Mouse (Mus musculus) fat pad, adult 2 months (tissue): ENCODE results near the gene Cox8a.

Experiments used
- DNase-seq: peaks from one replicate; pipeline ENCODE4 v3.0.0-alpha.2; 2011; ENCODE audit warnings: low read depth, low spot score; ENCODE audit errors: extremely low read depth

The Cox8a gene

DNA sequence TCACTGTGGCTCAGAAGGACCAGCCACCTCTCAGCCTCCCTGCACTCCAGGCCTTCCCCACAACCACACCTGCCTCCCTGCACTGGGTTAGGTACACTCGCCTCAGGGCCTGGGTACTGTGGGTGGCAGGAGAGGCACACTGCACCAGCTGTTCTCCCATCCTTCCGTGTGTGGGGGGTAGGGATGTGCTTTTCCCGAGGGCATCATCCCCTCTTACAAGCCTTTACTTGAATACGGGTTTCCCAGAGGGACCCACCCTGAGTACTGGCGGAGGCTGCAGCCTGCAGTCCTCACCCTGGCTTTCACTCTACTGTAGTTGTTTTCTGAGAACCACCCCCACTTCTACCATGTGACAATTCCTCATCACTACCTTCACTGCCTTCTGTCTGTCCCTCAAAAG is 30.3 kb downstream of the Cox8a start:
- DNase-seq: no peak

DNA sequence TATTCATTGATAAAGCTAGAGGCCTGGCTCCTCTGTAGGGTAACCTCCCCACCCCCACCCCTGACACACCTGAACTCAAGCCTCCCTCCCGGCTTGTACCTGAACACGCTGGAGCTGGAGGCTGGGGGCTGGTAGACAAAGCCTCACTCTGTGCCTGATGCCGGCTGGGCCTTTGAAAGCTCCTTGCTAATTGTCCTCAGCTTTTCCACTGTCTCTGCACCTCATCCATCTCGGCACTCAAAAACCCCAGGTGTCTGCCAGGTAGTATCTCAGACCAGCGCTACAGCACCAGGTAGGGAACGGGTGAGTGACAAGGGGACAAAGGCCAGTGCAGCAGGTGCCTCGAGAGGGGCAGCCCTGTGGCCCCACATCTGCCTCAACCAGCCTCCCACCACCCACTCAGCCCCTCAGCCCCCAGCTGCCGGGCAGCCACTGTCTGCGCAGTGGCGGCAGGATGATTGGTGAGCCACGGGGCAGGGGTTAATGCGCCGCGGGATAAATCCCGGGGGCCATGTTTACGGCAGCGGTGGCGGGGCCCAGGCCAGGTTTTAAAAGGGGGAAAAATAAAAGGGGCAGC is 31.6 kb downstream of the Cox8a start:
- no peak for DNase-seq

DNA sequence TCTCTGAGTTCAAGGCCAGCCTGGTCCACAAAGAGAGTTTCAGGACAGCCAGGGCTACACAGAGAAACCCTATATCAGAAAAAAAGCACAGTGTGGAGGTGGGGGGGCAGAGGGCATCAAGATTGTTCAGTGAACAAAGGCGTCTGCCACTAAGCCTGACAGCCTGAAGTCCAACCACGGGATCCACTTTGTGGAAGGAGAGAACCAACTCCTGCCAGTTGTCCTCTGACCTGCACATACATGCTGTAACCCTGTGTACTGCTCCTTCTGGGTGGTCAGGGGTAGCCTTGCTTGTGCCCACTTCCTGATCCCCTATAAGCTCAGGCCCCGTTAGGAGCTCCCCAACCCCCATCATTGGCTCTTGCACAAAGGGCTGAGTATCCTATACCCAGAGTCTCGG is 32.4 kb downstream of the Cox8a start:
- no peak for DNase-seq

DNA sequence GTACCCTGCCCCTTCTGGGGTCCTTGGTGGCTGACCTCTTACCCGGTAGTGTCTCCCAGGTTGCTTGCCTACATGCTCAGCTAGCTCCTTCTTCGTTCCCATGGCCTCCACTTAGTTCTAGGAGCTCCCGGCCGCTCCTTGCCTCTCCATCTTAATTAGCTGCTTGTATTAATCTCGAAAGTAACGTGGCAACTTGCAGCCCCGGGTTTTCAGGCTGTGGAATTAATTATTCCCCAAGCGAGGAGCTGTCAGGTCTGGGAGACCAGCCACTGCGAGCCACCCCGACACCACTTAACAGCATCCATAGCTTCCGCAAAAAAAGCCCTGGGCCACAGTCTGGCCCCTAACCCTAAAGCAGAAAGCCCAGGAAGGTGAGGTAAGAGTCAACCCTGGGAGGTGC is 34.0 kb downstream of the Cox8a start:
- no peak for DNase-seq

DNA sequence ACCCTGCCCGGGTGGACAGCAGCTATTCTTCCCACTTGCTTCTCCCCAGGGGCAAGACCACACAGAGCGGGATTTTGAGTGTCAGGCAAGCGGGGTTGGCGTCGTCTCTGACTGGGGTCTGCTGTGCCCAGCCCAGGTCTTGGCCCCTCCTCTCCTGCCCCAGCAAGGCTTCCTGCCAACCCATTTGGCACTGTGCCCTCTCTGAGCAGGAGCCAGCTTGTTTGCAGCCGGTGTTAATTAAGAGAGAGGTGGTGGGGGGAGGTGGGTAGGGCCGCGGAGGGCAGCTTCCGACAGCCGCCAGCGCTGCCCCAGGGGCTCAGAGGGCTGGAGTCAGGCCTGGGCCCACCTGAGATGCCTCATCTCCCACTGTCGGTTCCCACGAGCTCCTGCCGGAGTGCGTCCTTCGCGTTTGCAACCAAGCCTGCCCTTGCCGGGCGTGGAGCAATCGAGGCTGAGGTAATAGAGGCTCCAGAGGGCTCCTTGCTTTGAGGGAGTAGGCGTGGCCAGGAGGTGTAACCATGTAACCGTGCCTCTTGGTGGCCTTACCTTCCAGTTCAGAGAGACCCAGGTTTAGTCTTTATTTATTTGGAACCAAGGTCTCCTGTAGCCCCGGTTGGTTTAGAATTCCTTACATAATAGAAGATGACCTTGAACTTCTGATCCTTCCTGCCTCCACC is 35.0 kb downstream of the Cox8a start:
- DNase-seq: no peak

DNA sequence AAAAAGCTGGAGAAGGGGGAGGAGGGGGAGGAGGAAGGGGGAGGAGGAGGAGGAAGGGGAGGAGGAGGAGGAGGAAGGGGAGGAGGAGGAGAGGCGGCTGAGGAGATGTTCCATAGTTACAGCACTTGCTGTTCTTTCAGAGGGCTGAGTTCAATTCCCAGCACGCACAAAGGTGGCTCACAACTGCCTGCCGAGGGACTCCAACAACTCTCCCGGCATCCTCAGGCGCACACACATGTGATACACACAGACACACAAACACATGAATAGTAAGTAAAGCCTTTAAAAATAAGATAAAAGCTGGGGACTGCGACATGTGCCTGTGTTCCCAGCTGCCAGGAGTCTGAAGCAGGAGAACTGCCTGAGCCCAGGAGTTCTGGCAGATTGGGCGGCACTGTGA is 35.9 kb downstream of the Cox8a start:
- DNase-seq: no peak

DNA sequence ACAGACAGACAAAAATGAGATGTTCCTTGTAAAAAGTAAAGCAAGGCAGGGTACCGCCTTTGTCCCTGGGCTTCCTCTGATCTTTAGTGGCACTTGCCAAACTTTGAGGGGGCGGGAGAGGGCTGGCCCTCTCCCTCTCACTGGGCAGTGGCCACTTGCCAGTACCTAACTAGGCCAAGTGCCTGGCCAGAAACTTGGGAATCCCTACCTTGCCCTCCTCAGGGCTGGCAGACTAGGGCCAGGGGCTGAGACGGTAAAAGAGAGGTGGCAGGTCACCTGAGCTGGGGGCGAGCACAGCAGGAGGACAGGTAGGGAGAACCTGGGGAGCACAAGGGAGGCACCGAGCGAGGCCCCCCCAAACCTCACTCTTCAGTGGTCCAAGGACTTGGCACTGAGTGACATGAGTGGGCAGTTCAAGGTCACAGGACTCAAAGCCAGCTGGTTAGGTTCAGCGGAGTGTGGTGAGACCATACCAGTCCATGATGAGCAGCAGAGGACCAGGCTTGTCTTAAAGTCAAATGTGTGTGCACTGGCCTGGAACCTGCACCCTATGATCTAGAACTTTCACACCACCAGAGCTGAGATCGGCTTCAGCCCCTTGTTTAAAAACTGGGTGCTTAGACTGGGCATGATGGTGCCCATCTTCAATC is 36.5 kb downstream of the Cox8a start:
- no peak for DNase-seq

DNA sequence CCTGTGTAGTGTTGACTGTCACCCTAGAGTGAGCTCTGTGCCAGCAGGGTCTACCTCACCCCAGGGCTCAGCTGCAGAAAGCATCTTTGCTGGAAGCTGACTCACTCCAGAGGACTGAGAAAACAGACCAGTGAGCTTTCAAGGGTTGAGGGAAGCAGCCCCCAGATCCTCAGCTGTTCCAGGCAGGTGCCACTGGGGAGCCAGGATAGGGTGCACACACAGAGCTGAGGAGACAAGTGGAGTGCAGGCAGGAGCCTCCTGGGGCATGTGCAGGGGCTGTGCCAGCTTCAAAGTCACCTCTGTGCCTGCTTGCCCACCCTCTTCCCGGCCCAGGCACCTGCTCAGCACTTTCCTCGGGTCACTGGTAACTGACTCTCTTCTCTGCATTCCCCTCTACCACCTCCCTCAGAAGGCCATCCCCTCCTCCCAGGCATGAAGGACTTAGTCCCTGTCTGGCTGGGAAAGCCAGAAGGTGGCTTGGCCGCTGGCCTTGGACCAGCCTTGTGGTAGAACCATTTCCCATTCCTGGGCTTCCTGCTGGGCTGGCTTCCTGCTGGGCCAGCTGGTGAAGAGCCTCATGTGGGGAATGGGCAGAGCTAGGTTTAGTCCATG is 38.5 kb downstream of the Cox8a start:
- DNase-seq: no peak

DNA sequence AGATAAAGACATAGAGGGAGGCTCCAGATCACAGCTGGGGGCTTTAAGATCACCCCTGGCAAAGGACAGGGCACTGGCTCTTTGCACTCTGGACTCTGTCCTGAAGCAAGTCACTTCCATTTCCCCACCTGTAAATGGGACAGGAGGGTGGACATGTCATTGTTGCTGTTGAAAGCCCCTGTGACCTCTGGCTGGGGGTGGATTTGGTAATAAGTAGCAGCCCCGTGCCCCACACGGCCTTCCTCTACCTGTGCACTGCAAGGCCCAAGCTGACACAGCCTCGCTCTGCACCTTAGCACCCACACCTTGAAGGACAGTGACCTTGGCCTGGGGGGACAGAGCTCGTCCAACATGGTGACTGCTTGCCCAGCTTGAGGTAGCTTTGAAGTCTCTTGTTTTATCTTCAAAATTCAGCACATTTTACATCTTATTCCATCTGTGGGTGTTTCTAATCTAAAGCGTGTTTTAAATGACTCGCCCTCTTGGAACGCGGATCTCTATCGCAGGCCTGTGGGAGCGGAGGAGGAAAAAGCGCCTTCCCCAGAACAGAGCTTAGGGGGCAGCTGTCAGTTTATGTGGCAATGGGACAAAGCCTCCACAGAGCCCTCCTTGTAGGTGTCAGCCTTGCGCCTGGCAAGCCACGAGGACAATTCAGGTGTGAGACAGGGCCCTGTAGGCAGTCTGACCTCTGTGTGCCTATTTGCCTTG is 39.5 kb downstream of the Cox8a start:
- no peak for DNase-seq

DNA sequence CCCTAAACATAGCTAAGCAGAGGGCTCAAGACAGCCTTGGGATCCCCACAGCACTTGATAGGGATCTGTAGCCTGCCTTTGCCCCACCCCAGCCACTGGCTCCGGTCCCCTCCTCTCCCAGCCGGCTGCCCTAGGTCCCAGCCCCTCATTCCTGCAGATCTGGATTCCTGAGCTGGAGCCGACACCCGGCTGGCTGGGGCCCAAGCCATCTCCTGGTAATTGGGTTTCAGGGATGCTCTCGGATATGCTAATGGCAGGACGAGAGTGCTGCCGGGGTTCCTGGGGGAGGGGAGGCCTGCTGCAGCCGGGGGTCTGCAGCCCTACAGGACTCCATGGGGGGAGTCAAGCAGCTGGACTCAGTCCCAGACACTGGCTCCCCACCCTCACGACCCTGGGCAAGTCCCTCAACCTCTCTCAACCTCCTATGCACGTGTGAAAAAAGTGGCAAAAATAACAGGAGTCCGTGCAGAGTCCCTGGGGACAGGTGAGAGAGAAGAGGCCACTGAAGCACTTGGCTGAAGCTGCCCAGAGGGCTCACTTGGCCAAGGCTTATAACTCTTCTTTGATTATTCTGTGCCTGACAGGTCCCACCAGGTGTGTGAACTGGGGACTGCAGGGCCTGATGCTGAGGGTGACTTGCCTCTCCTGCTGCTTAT is 41.2 kb downstream of the Cox8a start:
- no peak for DNase-seq

DNA sequence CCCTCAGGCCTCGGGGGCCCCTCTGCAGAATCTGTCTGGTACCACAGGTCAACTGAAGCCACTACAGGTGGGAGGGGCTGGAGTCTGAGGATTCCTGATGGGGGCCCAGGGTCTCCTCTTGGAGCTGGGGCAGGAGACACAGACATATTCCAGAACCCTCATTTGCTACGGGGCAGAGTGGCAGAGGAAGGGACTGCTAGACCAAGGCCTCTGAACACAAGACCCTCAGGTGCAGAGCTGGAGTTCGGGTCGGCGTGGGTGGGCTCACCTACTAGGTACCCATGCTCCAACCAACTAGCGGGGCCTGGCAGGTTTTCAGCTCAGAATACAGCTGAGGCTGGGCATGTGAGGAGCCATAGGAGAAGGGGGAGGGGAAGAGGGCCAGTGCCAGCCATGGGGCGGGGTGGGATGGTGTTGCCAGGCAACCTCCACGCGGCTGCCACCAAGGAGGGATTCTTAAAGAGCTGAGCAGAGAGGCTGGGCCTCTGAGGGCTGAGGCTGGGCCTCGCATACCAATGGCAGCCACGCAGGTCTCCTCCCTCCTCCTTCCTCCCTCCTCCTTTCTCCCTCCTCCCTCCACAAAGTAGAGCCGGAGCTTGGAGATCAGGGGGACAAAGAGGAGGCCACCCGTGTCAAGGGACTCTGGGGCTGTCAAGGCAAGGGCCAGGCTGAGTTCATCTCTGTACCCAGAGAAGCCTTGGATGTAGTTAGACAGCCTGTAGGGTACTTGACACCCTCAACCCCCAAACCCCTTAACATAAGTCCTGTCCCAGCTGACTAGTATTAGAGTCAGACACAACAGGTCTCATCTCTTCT is 45.2 kb downstream of the Cox8a start:
- DNase-seq: no peak

DNA sequence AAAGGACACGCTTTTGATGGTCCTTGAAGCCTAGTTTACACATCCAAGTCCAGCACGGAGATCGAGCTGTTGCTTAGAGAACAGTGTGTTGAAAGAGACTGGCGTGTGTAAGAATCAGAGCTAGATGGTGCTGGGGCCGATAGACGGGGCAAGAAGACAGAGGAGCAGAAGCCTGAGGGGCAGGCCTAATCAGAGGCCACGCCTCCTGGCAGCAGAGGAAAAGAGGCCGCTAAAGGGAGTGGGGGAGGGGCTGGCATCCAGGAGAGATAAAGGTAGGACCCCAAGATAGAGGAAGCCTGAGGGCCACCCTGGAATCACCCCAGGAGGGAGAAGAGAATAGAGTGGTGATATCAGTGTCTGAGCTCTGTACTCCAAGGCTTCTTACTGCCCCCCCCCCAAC is 46.0 kb downstream of the Cox8a start:
- DNase-seq: no peak

DNA sequence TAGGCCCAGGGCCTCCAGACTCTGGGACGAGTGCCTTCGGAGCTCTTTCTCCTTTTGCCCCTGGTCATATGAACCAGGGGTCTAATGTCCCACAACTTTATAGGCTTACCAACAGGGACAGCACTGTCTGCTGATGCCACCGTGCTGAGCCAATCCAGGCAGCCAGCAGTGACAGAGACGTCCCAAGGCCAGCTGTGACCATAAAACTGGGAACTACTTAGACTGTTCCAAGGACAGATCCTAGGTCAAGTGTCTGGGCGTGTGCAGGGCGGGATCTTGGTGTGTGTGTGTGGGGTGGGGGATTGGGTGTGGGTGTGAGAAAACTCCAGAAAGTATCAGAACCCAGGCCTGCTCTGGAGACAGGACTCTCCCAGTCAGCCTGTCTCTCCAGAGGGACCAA is 46.5 kb downstream of the Cox8a start:
- DNase-seq: no peak

DNA sequence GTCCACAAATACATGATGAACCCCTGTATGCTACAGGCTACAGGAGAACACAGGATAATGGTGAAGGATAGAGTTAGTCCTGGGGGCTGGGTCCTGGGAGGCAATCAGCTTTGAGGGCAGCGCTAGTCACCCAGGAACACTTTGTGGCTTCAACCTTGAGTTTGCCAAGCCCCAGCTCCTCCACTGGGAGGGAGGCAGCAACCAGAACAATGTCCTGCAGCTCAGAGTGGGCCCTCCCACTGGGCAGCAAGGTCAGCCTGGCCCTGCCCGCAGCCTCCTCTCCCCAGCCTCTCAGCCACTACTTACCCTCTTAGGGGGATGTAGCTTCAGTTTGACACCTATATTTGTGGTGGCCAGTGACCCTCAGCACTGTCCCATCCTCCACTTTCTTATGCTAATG is 49.0 kb downstream of the Cox8a start:
- DNase-seq: no peak

DNA sequence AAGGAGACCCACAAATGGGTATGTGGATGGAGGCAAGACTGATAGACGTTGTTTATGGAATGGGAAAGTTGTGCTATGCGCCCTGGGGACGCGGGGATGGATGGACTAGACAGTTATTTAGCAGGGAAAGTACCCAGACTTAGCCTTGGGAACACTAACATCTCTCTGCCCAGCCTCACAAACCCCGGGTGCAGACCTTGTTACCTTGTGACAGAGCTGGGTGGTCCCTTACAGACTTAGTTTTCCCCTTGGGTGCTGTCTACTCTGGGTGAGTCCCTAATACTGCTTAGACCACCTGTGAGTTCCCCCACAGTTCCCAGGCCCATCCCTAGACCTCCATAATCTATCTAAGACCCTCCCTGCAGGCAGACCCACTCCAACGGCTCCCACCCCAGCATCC is 50.6 kb downstream of the Cox8a start:
- DNase-seq: no peak

DNA sequence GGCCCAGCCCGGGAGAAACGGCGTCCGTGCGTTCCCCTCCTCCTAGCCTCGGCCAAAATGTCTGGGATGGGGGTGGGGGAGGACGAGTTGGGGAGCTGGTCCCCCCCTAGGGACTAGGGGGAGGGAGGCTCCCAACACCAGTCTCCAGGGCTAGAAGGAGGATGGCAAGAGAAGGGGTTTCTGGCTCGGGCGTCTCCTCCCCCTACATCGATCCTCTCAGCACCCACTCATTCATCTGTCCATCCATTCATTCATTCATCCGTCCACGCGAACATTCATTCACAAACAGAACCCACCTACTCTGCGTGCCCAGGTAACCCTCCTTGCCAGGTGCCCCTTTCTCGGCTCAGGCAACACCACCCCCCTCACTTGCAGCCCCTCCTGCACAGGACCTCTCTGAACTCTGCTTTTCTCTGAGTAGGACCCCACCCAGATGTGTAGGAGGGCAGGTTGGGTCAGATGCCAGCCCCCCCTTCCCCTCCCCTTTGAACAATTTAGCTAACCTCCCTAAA is 51.2 kb downstream of the Cox8a start:
- DNase-seq: no peak

DNA sequence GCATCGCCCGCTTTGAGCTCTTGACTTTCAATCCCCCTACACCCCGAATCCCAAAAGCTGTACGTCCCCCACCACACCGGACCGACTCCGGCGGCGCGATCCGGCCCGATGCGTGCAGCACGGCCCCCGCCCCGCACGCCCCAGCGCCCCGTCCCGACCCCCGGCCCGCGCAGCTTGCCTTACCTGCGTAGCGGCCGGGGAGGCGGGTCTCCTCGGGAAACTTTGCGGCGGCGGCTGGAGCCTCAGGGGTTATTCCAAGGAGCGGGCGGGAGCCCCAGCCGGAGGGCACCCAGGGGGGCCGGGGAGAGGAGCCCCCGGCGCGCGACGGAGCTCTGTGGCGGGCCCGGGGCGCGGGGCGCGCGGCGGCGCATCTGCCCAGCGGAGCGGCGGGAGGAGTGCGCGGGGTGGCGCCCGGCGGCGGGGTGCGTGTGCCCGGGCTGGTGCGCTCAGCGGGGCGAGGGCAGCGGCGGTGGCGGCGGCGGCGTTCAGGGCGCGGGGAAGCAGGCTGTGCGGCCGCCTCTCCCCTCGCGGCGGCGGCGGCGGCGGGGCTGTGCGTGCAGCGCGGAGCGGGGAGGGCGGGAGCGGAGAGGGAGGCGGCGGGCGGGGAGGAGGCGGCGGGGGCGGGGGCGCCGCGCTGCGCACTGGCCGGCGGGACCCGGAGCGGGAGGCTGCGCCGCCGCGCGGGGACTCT is 51.8 kb downstream of the Cox8a start:
- no peak for DNase-seq
